Mouse (Mus musculus) myocyte (in vitro differentiated cells): ENCODE data around the gene Frs2.

Source experiments
- CEBPB ChIP-seq: IDR thresholded peaks from 2 replicates; pipeline ENCODE4 v1.6.1; 2011; ENCODE audit warnings: mild to moderate bottlenecking, moderate library complexity; ENCODE audit not compliant: poor library complexity, insufficient read depth, severe bottlenecking
- E2F4 ChIP-seq: IDR thresholded peaks from one replicate; pipeline ENCODE4 v1.6.1; 2011; ENCODE audit warnings: mild to moderate bottlenecking, control low read depth, moderate library complexity; ENCODE audit not compliant: insufficient read depth
- MAX ChIP-seq: IDR thresholded peaks from one replicate; pipeline ENCODE4 v1.6.1; 2011; ENCODE audit warnings: low read depth, mild to moderate bottlenecking, control low read depth
- MYOD1 ChIP-seq, 3 experiments: IDR thresholded peaks; one replicate each; pipeline ENCODE4 v1.6.1; 2011; ENCODE audit warnings: control low read depth in 2 of 3, low read depth in 2 of 3, mild to moderate bottlenecking in 2 of 3, moderate library complexity in 1 of 3; ENCODE audit not compliant: insufficient read length in 2 of 3, control insufficient read depth in 1 of 3
- MYOG ChIP-seq, 3 experiments: IDR thresholded peaks; one replicate each; pipeline ENCODE4 v1.6.1; 2011; ENCODE audit warnings: control low read depth in 2 of 3, low read depth in 2 of 3, mild to moderate bottlenecking in 2 of 3; ENCODE audit not compliant: insufficient read length in 2 of 3, control insufficient read depth in 1 of 3, insufficient read depth in 1 of 3
- POLR2A ChIP-seq: IDR thresholded peaks from one replicate; pipeline ENCODE4 v1.6.1; 2011; ENCODE audit warnings: low read depth, mild to moderate bottlenecking, control low read depth, moderate library complexity; ENCODE audit not compliant: insufficient read length
- POLR2AphosphoS2 ChIP-seq: IDR thresholded peaks from one replicate; pipeline ENCODE4 v1.6.1; 2011; ENCODE audit warnings: low read depth, control low read depth; ENCODE audit not compliant: insufficient read length
- REST ChIP-seq: IDR thresholded peaks from one replicate; pipeline ENCODE4 v1.6.1; 2011; ENCODE audit warnings: mild to moderate bottlenecking, control low read depth, moderate library complexity; ENCODE audit not compliant: insufficient read depth, insufficient read length
- USF1 ChIP-seq: IDR thresholded peaks from one replicate; pipeline ENCODE4 v1.6.1; 2011; ENCODE audit warnings: low read depth, mild to moderate bottlenecking, control low read depth, moderate library complexity

GRCm38 (mm10) chr10:117064076-117064475 is 84.3 kb downstream of the Frs2 start:
- TF ChIP-seq E2F4, result no peak
- no peak for TF ChIP-seq MYOG (IDR thresholded peaks at IDR 0.05; ENCODE audit: control insufficient read depth in 1 of 3, insufficient read depth in 1 of 3, insufficient read length in 2 of 3, low read depth in 2 of 3)
- TF ChIP-seq POLR2A, result no peak
- no peak for TF ChIP-seq MAX
- TF ChIP-seq MYOD1 (IDR thresholded peaks at IDR 0.05; ENCODE audit: control insufficient read depth in 1 of 3, insufficient read length in 2 of 3, low read depth in 2 of 3), result no peak
- no peak for TF ChIP-seq REST
- TF ChIP-seq USF1, result no peak
- TF ChIP-seq POLR2AphosphoS2, result no peak
- no peak for TF ChIP-seq CEBPB
